Mouse (Mus musculus) retina, embryonic 14.5 days (tissue): Measurements from ENCODE around the gene Slc9a9.
"Not testable (repeated sequence)": the region's sequence is repeated elsewhere in the genome, so short reads cannot be mapped to it uniquely, and the experiment has no call there.

Experiments used
- DNase-seq: peaks from one replicate; pipeline ENCODE4 v3.0.0-alpha.2; 2015; ENCODE audit warnings: low spot score

Gene Slc9a9

DNA sequence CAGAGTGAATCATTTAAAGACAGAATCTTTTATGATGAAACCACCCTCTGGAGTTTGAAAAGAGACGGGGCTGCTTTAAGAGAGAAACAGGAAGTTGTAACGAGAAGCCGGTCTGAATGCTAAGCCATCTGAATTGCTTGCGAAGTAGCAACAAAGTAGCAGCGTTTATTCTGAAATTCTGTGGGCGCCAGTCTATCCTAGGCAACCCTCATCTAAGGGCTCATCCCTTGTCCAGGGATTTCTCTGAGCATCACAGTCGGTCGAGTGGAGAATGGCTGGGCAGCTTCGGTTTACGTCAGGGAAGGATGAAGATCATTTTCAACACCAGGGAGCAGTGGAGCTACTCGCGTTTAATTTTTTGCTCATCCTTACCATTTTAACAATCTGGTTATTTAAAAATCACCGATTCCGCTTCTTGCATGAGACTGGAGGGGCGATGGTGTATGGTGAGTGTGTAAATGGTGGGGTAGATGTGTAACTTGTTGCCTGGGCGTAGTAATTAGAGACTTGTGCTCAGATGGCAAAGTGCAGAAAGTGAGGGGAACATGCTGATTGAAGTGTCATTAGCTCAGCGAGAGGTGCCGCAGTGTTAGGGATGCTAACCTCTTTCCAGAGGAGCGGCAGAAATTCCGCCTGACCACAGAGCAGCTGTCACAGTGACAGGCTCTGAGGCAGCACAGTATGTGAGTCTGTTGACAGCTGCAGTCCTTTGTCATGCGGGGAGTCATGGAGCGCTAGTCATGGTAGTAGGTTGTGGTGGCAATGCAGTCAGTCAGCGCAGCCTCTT lies at the start of gene Slc9a9:
Gene Slc9a9 (plus strand): TSS at position 119 of the 787 bp plus-strand sequence.
- peak; percentile 76 for DNase-seq

DNA sequence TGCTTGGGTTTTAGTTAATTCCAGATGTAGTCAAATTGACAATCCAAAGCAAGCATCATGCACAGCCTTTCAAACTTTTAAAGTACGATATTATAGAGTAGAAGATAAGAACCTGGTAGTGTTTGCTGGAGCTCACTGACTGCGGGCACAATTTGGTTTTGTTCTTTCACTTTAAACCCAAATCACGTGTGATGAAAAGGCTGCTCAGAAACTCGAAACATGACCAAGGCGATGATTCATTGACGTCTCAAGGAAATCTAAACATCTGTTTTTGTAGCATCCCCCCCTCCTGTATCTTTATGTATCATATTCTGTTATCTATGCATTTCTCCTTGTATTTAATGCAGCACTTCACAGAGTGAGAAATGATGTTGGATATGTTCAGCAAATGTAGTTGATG lies 49.4 kb upstream of the Slc9a9 start:
- no peak for DNase-seq

DNA sequence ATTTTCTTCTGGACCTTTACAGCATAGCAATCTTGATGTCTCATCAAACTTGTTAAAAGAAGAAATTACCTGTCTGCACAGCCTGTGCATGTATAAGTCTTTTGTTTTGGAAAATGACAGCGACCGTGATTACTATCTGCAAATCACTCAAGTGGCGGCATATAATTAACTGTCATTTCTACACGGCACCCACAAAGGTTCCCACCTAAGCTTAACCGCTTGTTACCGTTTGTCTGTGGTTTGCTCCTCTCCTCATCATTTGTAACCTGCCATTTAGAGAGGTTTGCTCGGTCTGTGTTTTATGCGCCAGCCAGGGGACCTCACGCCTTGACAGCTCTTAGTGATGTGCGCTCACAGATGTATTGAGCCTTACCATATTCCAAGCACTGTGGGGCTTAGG lies 48.9 kb upstream of the Slc9a9 start:
- no peak for DNase-seq

DNA sequence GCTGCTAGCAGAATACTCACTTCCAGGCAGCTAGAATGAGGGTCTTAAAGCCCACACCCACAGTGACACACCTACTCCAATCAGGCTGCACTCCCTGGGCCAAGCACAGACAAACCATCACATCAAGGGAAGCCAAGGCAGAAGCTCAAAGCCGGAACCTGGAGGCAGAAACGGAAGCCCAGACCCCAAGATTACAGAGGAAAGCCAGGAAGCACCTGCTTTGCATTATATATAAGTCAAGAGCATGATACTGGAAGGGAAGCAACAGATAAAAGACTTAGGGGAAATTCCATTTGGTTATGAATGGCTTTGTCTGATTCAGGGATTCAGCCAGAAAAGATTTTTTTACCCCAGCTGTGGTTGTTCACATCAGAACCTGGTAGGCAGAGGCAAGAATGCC lies 47.8 kb upstream of the Slc9a9 start:
- no peak for DNase-seq

DNA sequence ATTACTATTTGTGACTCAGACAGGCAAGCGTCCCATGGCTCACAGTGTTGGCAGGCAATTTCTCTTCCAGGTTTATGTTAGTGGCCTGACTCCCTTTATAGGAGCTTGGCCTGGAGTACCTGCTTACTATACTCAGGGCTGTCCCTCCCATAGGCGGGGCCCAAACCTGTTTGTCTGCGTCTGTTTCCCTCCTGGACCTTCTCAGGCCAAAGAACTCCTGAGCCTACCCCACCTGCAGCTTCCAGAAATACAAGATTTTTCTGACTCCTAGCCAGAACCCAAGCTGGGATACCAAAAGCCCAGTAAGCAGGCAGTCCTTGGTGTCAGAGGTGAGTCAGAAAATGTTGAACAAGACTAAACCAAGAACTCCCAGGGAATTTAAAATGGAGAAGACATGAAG lies 43.0 kb upstream of the Slc9a9 start:
- no peak for DNase-seq

DNA sequence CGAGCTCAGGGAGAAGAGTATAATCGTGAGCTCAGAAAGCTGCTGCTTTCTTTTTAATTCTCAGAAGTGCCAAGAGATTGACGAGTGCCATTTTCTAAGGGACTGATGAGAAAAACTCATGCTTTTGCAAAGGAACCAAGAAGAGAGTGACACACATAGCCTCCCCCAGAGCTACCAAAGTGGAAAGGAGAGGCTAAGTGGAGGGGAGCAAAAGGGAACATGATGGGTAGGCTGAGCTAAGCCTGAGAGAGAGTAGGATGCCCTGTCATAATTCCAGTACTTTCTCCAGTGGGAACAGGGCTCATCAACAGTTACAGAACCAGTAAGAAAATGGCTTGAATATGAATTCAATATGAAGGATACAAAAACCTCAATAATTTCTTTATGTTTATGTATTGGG lies 40.8 kb upstream of the Slc9a9 start:
- no peak for DNase-seq

DNA sequence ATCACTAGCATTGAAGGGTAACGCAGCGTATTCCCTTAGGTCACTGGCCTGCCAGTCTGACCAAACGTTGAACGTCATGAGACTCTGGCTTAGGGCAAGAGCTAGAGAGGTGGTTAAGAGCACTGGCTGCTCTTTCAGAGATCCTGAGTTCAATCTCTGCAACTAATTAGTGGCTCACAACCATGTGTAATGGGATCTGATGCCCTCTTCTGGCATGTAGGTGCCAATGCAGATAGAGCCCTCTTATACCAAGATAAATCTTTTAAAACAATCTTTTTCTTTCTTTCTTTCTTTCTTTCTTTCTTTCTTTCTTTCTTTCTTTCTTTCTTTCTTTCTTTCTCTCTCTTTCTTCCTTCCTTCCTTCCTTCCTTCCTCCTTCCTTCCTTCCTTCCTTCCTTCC lies 35.4 kb upstream of the Slc9a9 start:
- not testable (repeated sequence) for DNase-seq

DNA sequence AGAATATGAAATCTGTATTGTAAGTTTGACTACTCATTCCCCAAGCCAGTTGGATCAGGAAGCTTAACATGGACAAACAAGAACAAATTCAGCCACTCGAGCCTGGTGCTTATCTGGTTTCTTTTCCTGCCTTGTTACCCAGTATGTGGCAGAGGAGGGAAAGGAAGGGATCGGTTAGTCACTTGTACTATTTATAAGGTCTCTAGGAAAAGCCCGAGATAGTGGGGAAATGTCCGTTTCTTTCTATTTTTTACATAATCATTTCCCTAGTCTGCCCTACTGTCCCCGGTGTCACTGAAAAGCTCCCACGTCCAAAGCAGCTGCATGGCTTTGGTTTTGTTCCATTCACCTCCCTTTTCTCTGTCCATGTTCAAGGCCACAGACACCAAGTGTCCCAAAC lies 24.1 kb upstream of the Slc9a9 start:
- no peak for DNase-seq

DNA sequence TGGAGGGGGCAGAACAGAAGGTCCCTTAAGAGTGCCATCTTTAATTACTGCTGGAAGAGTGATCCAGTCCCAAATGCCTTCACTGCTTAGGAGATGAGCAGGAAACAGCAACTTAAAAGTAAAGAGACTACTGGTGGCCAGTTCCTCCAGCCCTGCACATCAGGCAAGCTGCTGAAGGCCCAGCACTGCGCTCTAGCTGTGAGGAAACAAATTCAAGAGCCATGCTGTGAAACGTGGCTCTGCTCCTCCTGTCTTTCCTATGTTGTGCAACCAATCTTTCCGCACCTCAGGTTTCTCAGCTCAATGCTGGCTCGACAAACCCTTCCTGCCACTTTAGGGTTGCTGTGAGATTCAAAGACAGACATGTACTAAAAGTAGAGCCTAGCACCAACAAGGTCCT lies 22.3 kb upstream of the Slc9a9 start:
- no peak for DNase-seq

DNA sequence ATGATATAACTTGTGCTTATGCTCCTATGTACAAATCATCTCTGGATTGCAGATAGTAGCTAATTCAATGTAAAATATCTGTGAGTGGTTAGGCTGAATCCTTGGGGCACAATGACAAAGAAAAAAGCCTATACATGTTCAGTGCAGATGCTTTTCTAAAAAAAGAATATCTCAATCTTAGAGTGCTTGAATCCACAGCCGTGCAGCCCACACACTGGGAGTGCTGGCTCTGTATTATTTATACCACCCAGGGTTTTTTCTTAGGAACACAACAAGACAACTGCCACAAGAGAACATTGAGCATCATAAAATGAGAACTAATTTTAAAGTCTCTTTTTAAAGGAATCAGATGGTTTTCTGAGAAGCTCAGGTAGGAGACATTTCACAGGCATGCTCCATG lies 19.7 kb upstream of the Slc9a9 start:
- no peak for DNase-seq

DNA sequence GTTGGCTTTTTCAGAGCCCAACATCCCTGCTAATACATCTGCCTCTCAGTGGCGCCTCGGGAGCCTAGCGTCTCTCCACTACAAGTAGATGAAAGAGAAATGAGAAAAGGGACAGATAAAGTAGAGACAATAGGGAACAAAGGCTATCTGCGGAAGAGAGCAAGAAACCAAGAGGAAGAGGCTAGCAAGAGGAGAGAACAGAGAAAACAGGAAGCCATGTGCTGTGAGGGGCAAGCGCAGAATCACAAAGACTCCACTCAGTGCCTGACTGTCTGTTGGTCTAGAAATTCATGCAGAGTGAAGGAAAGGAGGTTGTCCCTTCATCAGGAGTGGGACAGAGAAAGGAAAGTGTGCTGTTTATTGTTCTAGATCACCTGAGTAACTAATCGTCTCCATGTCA lies 16.5 kb upstream of the Slc9a9 start:
- DNase-seq, result no peak

DNA sequence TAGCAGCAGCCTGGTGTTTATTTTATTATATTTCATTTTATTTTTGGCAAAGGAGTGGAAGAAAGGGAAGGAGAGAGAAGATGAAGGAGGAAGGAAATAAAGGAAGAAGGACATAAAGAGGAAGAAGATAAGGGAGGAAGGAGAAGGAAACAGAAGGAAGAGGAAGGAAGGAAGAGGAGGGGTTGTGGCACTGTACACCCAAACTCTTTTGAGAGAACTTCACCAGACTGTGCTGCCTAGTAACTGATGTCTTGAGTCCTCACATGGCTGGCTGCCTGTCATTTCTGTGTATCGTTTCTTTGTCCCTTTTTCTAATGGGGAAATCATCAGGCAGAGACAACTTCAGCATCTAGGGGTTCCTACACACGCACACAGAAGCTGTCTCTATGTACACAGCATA lies 15.9 kb upstream of the Slc9a9 start:
- DNase-seq, result no peak

DNA sequence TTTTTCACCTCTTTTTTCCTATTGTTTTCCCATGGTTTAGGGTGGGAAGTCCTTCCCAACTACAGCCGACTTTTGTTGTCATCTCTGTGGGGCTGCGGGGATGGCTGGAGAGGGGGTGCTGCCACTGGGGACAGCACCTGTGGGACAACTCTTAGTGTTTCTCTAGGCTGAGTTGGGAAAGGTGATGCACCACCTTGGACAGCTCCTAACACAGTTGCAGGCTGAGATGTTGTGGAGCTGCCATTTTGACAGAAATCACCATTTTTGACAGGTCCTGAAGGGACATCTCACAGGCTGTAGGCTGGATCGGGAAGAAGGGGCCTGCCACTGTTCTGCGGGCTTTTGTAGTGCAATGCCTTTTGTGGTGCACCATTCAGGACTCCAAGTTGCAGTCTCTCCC lies 13.4 kb upstream of the Slc9a9 start:
- no peak for DNase-seq

DNA sequence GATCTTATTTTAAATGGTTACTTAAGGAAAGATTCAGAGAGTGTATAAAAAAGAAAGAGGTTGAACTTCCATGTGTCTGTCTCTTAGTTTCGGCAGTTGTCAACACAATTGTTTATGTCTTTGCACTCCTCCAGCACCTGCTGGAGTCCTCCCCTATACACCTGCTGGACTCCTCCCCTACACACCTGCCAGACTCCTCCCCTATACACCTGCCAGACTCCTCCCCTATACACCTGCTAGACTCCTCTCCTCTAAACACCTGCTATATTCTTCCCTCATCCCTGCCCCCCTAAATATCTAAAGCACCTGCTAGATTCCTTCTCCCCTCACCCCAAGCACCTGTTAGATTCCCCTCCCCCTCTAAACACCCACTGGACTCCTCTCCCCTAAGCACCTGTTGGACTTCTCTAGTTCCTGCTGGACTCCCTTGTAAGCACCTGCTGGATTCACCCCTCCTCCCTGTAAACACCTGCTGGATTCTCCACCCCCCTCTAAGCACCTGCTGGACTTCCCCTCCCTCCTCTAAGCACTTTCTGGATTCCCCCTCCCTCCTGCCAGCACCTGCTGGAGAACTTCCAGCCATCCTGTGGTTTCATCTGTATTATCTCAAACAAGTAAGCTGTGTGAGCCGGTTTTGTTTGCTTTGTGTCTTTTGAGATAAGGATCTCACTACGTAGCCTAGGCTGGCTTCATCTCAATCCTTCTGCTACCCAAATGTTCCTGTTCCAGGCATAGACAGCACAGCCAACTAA lies 10.1 kb upstream of the Slc9a9 start:
- no peak for DNase-seq

DNA sequence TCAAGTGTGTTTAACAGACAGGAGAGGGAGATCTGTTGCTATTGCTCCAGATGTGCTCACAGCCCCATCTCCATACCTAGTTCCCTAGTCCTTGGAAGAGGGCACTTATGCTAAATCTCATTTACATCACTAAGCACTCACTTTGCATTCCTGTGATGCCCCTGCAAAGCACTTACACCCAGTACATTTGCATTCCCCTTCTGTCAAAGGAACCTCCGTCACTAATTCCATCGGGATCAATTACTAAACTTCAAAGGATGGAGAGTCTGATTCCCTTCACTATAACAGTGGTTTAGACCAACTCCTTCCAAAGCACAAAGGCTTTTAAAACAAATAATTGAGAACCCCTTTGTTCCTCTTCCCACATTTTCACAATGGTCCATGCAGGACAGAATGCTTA lies 7.9 kb upstream of the Slc9a9 start:
- DNase-seq, result no peak

DNA sequence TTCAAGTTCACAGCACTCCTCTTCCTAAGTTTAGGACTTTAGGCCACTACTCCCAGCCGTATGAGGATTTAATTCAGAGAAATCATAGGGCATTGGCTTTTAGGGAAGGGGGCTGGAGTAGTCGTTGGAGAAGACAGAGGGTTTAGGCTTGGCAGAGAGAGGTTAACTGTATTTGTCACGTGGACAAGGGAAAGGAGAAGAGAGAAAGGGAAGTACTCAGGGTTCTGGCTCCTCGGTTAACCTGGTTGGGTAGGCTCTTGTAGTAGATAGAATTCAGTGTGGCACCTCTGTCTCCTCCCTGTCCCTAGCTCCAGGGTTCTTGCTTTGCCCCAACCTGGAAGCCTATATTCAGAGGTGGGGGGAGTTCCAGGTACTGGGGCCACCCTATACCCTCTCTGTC lies 4.5 kb upstream of the Slc9a9 start:
- no peak for DNase-seq

DNA sequence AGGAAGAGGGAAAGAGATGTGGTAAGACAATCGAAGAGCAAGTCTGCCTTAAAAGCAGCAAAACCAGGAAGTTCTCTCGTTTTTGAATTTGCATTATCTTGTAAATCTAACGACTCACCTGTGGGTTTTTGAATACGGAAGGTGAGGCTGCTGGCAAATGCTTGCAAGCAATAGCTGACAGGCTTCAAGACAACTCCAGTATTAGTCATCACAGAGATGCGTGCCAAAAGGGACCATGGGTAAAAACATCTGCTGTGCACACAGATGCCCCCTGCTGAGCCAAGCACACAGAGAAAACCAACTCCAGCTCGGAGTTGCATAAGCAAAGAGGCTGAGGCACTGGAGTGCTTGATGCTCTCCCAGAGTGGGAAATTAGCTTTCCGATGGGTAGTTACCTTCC lies 1.1 kb upstream of the Slc9a9 start:
- peak; percentile 41 for DNase-seq

DNA sequence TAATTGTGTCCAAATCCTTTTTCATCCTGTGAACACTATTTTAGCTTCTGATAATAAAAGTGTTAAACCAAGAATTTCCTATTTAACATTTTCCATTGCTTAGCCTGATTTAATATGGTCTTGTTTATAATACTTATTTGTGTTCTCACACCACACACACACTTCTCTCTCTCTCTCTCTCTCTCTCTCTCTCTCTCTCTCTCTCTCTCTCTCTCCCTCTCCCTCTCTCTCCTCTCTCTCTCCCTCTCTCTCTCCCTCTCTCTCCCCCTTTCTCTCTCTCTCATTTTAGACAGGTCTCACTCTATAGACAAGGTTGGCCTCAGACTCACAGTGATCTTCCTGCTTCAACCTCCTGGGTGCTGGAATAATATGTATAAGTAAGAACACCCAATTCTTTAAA lies 995 bp downstream of the Slc9a9 start:
- DNase-seq, result no peak

DNA sequence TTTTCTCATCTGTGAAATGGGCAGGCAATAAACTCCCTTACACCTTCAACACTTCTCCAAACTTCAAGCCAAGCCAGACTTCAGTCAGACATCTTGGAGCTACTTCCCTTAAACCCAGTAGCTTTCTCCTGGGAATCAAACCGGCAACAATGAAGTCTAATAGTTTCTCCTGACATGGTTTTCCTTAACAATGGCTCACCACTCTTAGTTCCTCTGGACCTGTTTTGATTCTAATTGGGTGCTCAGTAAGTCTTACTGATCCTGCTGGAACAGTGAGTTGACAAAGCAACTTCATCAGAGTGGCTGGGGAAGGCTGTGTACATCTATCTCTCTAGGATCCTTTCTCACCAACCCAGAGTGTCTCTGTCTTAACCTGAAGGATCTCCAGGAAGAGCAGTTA lies 5.0 kb downstream of the Slc9a9 start:
- DNase-seq, result no peak

DNA sequence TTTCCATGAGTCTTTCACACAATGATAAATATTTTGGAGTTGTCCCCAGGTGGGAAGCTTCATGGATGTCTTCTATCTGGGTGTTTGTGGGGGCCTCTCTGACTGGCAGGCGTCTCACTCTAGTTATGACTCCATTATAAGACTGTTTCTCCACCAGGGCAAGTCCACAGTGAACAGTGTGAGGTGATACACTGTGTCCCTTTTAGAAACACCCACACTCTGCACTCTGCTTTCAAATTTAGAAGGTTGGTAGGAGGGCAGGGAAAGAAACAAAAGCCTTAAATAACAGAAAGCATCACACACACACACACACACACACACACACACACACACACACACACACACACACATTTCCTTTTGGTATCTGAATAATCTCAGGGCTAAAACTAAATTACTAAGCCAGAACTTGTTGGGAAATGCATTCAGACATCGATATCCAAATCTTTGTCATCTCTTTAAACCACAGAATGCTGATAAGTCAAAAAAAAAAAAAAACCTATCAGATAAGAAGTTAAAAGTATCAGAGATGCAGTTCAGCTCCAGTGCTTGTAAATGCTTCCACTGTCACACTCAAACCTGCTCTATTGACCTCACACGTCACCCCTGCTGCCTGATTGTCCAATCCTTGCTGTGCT lies 8.4 kb downstream of the Slc9a9 start:
- DNase-seq, result no peak

DNA sequence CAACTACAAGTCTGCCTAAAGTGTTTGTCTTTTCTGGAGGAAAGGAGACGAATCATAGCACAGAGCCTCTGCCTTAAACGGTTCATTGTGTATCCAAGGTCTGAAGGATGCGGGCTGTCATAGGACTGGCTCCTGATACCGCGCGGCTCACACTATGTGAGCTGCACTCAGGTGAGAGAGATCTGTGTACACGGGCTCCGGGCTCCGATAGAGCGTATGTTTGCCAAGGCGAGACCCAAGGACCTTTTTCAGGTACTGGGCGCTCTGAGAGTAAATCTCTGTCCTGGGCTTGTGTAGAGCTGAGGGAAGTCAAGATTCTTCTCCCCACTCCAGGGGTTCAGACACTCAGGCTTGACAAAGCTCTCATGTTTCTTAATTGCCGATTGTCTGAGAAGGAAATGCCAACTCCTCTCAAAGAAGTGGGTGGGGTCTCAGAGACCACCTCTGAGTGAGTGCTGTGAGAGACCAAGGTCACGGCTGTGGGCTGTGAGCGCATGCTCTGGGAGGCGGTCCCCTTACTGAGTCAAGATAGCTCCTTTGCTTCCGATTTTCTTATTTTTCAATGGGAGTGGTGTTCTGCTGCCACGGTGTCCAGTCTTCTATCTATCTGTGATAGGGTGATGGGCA lies 10.9 kb downstream of the Slc9a9 start:
- DNase-seq, result no peak

DNA sequence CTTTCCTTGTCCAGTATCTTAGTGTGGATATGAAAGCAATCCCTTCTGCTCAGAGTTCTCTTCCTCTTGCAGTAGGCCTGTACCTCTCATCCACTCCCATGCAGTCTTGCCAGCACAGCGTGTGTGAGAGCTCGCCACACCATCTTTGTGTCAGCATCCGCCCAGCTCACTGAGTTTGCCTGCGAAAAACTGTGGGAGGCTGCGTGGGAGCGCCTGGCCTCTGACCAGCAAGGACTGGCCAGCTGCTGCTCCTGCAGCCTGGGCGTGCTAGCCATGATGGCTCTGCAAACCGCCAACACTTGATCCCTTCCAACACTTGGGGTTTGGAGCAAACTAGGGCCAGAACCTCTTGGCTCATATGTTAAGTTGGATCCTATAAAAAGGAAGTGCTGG lies 11.4 kb downstream of the Slc9a9 start:
- DNase-seq, result no peak

DNA sequence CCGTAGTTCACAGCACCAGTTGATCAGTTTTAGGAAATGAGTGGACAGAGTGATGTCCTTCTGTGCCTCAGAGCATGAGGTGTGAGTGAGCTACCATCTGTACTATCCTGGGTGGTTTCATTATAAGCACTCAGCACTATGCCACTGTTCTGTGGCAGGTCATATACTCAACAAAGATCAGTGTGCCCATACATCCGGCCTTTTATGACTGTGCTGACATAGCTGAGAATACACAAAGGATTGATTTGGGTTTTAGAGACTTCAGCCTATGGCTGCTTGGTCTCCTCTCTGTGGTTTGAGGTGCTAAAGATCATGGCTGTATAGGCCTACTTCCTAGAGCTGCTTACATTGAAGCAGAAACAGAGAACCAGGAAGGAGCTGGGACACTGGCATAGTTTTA lies 12.6 kb downstream of the Slc9a9 start:
- no peak for DNase-seq
